Mouse (Mus musculus) stomach, postnatal 0 days (tissue): ENCODE measurements around the gene Nt5c2. TPM values are rescaled to one million over a fixed set of nuclear protein-coding genes. Genes with fewer than 3 reads are reported as not detected.
"Not testable (repeated sequence)": the region's sequence is repeated elsewhere in the genome, so short reads cannot be mapped to it uniquely, and the experiment has no call there.

ENCODE experiments used
- ATAC-seq: fragments of 200-750 bp; cut with Nextera tagmentation; 2 replicates; pipeline ENCODE4 v1.8.0; 2017; ENCODE audit not compliant: low FRiP score, low TSS enrichment
- DNase-seq: peaks from one replicate; pipeline ENCODE4 v3.0.0-alpha.2; 2016; ENCODE audit warnings: low spot score
- H3K27ac ChIP-seq: fragments of 300-500 bp; sonication (generic); replicated peaks from 2 replicates; pipeline ENCODE4 v1.5.1; 2014; ENCODE audit warnings: mild to moderate bottlenecking, control low read depth
- H3K27me3 ChIP-seq: fragments of 300-500 bp; sonication (generic); 2 replicates; pipeline ENCODE4 v1.6.1; 2014; ENCODE audit warnings: low read length; ENCODE audit not compliant: control insufficient read depth, insufficient read depth
- H3K36me3 ChIP-seq: fragments of 300-500 bp; sonication (generic); 2 replicates; pipeline ENCODE4 v1.6.1; 2014; ENCODE audit warnings: low read length, mixed read lengths; ENCODE audit not compliant: control insufficient read depth, insufficient read depth
- H3K4me1 ChIP-seq: fragments of 300-500 bp; sonication (generic); replicated peaks from 2 replicates; pipeline ENCODE4 v1.6.1; 2014; ENCODE audit warnings: antibody characterized with exemption; ENCODE audit not compliant: control insufficient read depth, insufficient read depth
- H3K4me2 ChIP-seq: fragments of 300-500 bp; sonication (generic); replicated peaks from 2 replicates; pipeline ENCODE4 v1.6.1; 2014; ENCODE audit warnings: low read depth, mild to moderate bottlenecking, control low read depth, moderate library complexity
- H3K4me3 ChIP-seq: fragments of 300-500 bp; sonication (generic); 2 replicates; pipeline ENCODE4 v1.5.1; 2014; ENCODE audit warnings: low read depth, low read length, control low read depth
- H3K9ac ChIP-seq: fragments of 300-500 bp; sonication (generic); 2 replicates; pipeline ENCODE4 v1.6.1; 2014; ENCODE audit warnings: mild to moderate bottlenecking, low read length, control low read depth, mixed read lengths
- H3K9me3 ChIP-seq: fragments of 300-500 bp; sonication (generic); 2 replicates; pipeline ENCODE4 v1.6.1; 2016; ENCODE audit warnings: low read length; ENCODE audit not compliant: control insufficient read depth
- CTCF ChIP-seq: IDR thresholded peaks from 2 replicates; pipeline ENCODE4 v1.5.1; 2016; ENCODE audit warnings: antibody characterized with exemption, low read depth, mild to moderate bottlenecking, moderate library complexity
- EP300 ChIP-seq: optimal IDR thresholded peaks from 2 replicates; pipeline ENCODE3; 2016; ENCODE audit warnings: antibody characterized with exemption
- WGBS: fragments of 180-500 bp; shearing (Covaris S2); extraction: QIAGEN DNeasy Blood & Tissue Kit; methylation state at CpG from one replicate; pipeline ENCODE4 v1.1.7; 2014; 5-methylcytosine and 5-hydroxymethylcytosine counted together
- polyA plus RNA-seq: library from polyadenylated mRNA; unstranded; fragments of >200 nt; fragmentation: Nextera tagmentation; extraction: Ambion mirVana; gene quantifications from 2 replicates; pipeline ENCODE4 v1.2.1, GENCODE M21; 2015

Nt5c2 gene
- polyA plus RNA-seq, 1 experiment from 2014 or later: 70.9 TPM

DNA sequence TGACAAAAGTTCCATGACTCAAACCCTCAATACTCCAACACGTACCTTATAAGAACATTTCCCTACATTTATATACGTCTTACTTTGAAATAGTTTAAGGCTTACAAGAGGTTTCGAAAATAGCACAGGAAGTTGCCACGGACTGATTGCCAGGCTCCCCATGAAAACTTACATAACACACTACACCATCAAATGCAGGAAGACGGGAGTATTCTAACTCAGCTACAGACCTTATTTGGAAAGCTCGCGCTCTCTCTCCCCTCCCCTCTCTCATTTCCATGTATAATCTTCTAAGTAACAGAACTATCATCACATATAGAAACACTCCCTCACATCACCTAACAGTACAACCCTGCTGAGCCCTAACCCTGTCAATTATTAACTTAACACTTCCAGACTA is 5.5 kb downstream of the Nt5c2 start:
- TF ChIP-seq EP300 (no peak), CTCF (no peak)
- DNase-seq (no peak), ATAC-seq (no peak)
- no peak overlapping the region for H3K9ac ChIP-seq
- H3K27ac ChIP-seq: no peak overlapping the region
- no peaks in the 10 kb centered on the region for H3K4me1 ChIP-seq
- H3K9me3 ChIP-seq: no peaks in the 10 kb centered on the region
- H3K4me3 ChIP-seq: no peak overlapping the region
- 78% methylated on average over 7 of the region's 7 CpGs for WGBS
- no peaks in the 10 kb centered on the region for H3K36me3 ChIP-seq
- H3K27me3 ChIP-seq: peaks cover 2% of the 10 kb centered on the region; the same call in 1 of the 2 replicates
- no peak overlapping the region for H3K4me2 ChIP-seq

DNA sequence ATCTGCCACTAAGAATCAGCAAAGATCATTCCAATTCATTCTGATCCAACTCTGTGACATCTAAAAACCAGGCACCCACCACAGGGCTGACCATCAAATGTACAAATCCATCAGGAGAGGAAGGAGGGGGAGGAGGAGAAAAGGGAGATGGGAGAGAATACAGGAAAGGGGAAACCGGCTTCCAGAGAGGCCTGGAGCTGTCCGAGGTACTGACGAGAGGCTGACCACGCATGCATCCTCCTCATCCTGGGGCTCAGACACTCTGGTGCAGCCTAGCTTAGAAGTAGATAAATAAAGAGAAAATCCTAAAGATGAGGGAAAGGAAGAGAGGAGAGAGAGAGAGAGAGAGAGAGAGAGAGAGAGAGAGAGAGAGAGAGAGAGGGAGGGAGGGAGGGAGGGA is 8.6 kb downstream of the Nt5c2 start:
- Histone ChIP-seq H3K27ac (no peak overlapping the region), H3K4me1 (no peaks in the 10 kb centered on the region), H3K4me2 (no peak overlapping the region), H3K4me3 (no peak overlapping the region), H3K27me3 (no peaks in the 10 kb centered on the region), H3K9ac (no peak overlapping the region), H3K36me3 (no peaks in the 10 kb centered on the region), H3K9me3 (no peaks in the 10 kb centered on the region)
- 2% methylated on average over 4 of the region's 4 CpGs for WGBS
- no peak for ATAC-seq
- TF ChIP-seq EP300 (no peak), CTCF (no peak)
- DNase-seq: peak; percentile 72

DNA sequence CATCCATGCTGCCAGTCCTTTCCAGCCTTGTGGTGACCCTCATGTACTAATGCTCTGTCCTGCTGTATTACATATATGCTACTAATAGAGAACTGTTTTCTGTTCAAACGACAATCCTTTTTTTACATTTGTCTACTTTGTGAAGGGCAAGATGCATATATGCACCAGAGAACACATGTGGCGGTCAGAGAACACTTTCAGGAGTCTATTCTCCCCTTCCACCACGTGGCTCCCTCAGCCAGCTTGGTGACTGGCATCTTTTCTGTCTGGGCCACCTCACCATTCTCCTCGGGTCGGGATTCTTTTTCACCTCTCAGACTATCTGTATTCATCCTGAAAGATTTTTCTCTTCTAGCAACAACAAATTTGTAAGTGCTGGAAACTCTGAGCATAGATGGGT is 9.1 kb downstream of the Nt5c2 start:
- no peak for ATAC-seq
- no peak overlapping the region for H3K27ac ChIP-seq
- no peaks in the 10 kb centered on the region for H3K4me1 ChIP-seq
- TF ChIP-seq CTCF: no peak
- TF ChIP-seq EP300: no peak
- no peaks in the 10 kb centered on the region for H3K9me3 ChIP-seq
- H3K4me3 ChIP-seq: no peak overlapping the region
- no peaks in the 10 kb centered on the region for H3K27me3 ChIP-seq
- no peaks in the 10 kb centered on the region for H3K36me3 ChIP-seq
- 60% methylated on average over 5 of the region's 5 CpGs for WGBS
- no peak for DNase-seq
- H3K9ac ChIP-seq: no peak overlapping the region
- H3K4me2 ChIP-seq: no peak overlapping the region

DNA sequence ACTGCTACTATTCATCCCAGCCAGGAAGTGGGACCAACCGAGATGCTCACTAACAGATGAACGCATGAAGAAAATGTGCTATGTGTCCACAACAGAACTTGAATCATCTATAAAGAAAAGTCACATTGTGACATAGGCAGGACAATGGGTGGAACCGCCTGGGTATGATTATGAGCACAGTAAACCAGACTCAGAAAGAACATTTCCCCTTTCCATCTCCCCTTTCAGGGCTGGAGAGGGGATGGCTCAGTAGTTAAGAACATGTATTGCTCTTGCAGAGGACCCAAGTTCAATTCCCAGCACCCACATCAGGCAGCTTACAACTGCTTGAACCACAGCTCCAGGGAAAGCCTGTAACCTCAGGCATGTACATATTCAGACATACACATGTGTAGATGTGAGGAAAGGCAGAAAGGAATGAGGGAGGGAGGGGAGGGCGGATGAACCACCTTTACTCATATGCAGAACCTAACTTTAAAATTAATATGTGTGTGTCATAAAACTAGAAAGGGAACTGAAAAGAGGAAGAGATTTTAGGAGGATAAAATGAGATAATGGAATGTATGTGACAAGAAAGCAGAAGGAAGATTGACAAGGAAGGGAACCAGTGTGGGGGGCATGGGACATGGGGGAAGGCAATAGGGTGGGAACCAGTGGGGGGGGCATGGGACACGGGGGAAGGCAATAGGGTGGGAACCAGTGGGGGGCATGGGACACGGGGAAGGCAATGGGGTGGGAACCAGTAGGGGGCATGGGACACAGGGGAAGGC is 11.0 kb downstream of the Nt5c2 start:
- Histone ChIP-seq H3K9me3 (no peaks in the 10 kb centered on the region), H3K4me2 (no peak overlapping the region), H3K4me1 (no peaks in the 10 kb centered on the region), H3K27ac (no peak overlapping the region), H3K27me3 (no peaks in the 10 kb centered on the region), H3K36me3 (no peaks in the 10 kb centered on the region), H3K4me3 (no peak overlapping the region), H3K9ac (no peak overlapping the region)
- TF ChIP-seq CTCF (no peak), EP300 (no peak)
- no peak for ATAC-seq
- WGBS: 74% methylated on average over 6 of the region's 6 CpGs
- no peak for DNase-seq

DNA sequence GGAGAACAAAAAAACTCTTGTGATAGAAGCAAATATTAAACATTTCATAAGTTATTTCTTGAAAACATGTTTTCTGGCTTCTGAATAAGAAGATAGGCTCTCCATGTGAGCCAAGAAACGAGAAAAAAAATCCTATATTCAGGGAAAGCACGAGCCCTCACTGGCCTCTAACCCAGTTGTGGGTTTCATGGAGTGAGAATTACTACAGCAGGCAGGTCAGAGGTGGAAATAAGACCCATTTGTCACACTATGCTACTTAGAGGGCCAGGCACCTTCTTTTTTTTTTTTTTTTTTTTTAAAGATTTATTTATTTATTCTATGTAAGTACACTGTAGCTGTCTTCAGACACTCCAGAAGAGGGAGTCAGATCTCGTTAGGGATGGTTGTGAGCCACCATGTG is 14.6 kb downstream of the Nt5c2 start:
- H3K4me3 ChIP-seq, H3K4me1 ChIP-seq, DNase-seq, ATAC-seq, H3K27me3 ChIP-seq, H3K9ac ChIP-seq, H3K9me3 ChIP-seq, H3K36me3 ChIP-seq, H3K27ac ChIP-seq, H3K4me2 ChIP-seq: not testable (repeated sequence)
- WGBS: 70% methylated on average over 2 of the region's 3 CpGs

DNA sequence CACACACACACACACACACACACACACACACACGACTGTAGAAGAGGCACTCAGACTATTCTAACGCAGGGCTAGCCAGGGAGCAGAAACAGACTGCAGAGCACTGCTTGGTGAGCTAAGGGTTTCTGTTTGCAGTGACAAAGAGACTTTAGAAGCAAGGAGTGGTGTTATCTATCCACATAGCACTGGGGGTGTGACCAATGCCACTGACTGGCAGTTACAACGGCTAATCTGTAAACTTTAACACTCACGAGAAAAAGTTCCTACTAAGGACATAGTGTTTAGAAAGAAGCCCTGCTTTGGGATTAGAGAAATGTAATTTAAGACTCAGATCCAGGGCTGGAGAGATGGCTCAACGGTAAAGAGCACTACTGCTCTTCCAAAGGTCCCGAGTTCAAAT is 15.2 kb downstream of the Nt5c2 start:
- WGBS: 64% methylated on average over 6 of the region's 6 CpGs
- H3K4me3 ChIP-seq: no peak overlapping the region
- H3K4me1 ChIP-seq: no peaks in the 10 kb centered on the region
- H3K27ac ChIP-seq: no peak overlapping the region
- DNase-seq: no peak
- H3K36me3 ChIP-seq: no peaks in the 10 kb centered on the region
- TF ChIP-seq EP300 (no peak), CTCF (no peak)
- no peak overlapping the region for H3K4me2 ChIP-seq
- ATAC-seq: no peak
- no peak overlapping the region for H3K9ac ChIP-seq
- H3K27me3 ChIP-seq: no peaks in the 10 kb centered on the region
- H3K9me3 ChIP-seq: no peaks in the 10 kb centered on the region
